Mouse (Mus musculus): ENCODE results near the gene Ocel1.

DNA sequence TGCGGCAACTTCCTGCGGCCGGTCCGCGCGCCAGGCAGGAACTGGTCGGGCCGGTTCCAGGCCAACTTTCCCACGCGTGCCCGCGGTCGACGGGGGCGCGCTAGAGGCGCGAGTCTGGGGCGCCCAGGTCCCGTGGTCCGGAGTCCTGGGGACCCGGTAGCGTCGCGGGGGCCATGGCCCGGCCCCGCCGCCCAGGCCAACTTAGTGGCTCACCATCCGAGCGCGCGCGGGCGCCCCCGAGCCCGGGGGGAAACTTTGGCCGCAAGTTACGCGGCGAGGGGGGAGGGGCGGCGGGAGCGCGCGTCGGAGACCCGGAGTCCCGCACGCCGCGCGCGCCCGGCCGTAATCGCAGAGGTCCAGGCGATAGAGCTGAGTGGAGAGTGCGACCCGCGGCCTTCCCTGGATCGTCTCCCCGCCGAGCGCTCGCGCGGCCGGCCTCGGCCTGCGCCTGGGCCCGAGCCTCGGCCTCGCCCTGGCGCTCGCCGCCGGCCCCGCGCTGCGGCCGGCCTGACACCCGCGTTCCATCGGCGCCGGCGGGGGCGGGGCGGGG lies 10.4 kb downstream of the Ocel1 start, which contains the start of gene Nr2f6:
- TF ChIP-seq POLR2A (IDR thresholded peaks at IDR 0.05; ENCODE audit: low read depth, low read length) (peak; percentile 38; the same call in 1 of the 2 replicates), CHD2 (IDR thresholded peaks at IDR 0.05; ENCODE audit: low read length) (peak; percentile 28; the same call in 1 of the 2 replicates), CTCF (conservative IDR thresholded peaks at IDR 0.05 in 1 of 2, IDR thresholded peaks at IDR 0.05 in 1 of 2; ENCODE audit: low read depth in 2 of 2, low read length in 2 of 2) (no peak), TCF12 (IDR thresholded peaks at IDR 0.05; ENCODE audit: low read depth, low read length) (no peak), SIN3A (IDR thresholded peaks at IDR 0.05; ENCODE audit: low read length) (no peak), ELF1 (IDR thresholded peaks at IDR 0.05; ENCODE audit: low read depth, low read length) (no peak; the same call in 1 of the 2 replicates)
